Mouse (Mus musculus) midbrain, embryonic 14.5 days (tissue): ENCODE data around the gene C530008M17Rik. TPM values are rescaled to one million over a fixed set of nuclear protein-coding genes. Genes with fewer than 3 reads are reported as not detected.
A peak's percentile ranks its signal among the peaks of the same experiment; 100 is the strongest.

Source experiments
- ATAC-seq: fragments of 200-750 bp; cut with Nextera tagmentation; 2 replicates; pipeline ENCODE4 v1.8.0; 2017; ENCODE audit warnings: moderate number of reproducible peaks, moderate library complexity; ENCODE audit not compliant: low FRiP score, low TSS enrichment
- DNase-seq: peaks from one replicate; pipeline ENCODE4 v3.0.0-alpha.2; 2015
- H3K27ac ChIP-seq: fragments of 300-500 bp; sonication (generic); replicated peaks from 2 replicates; pipeline ENCODE4 v1.5.1; 2014; ENCODE audit warnings: mild to moderate bottlenecking, low read depth, low read length, moderate library complexity
- H3K27me3 ChIP-seq: fragments of 300-500 bp; sonication (generic); 2 replicates; pipeline ENCODE4 v1.6.1; 2014; ENCODE audit warnings: low read length, control low read depth, mixed read lengths; ENCODE audit not compliant: control insufficient read depth, insufficient read depth
- H3K36me3 ChIP-seq: fragments of 300-500 bp; sonication (generic); 2 replicates; pipeline ENCODE4 v1.6.1; 2014; ENCODE audit warnings: low read length, control low read depth; ENCODE audit not compliant: control insufficient read depth, insufficient read depth
- H3K4me1 ChIP-seq: fragments of 300-500 bp; sonication (generic); 2 replicates; pipeline ENCODE4 v1.6.1; 2014; ENCODE audit warnings: mild to moderate bottlenecking, antibody characterized with exemption, low read length, control low read depth; ENCODE audit not compliant: control insufficient read depth, insufficient read depth
- H3K4me2 ChIP-seq: fragments of 300-500 bp; sonication (generic); 2 replicates; pipeline ENCODE4 v1.6.1; 2014; ENCODE audit warnings: mild to moderate bottlenecking, low read length, moderate library complexity
- H3K4me3 ChIP-seq: fragments of 300-500 bp; sonication (generic); replicated peaks from 2 replicates; pipeline ENCODE4 v1.5.1; 2014; ENCODE audit warnings: low read depth, low read length
- H3K9ac ChIP-seq: fragments of 300-500 bp; sonication (generic); replicated peaks from 2 replicates; pipeline ENCODE4 v1.6.1; 2014; ENCODE audit warnings: mild to moderate bottlenecking, low read length, moderate library complexity
- H3K9me3 ChIP-seq: fragments of 300-500 bp; sonication (generic); 2 replicates; pipeline ENCODE4 v1.6.1; 2016; ENCODE audit warnings: low read length, control low read depth, mixed read lengths; ENCODE audit not compliant: control insufficient read depth
- WGBS: fragments of 180-500 bp; shearing (Covaris S2); extraction: QIAGEN DNeasy Blood & Tissue Kit; methylation state at CpG from one replicate; pipeline ENCODE4 v1.1.7; 2014; 5-methylcytosine and 5-hydroxymethylcytosine counted together
- polyA plus RNA-seq: library from polyadenylated mRNA; unstranded; fragments of >200 nt; fragmentation: Nextera tagmentation; extraction: Ambion mirVana; gene quantifications from 2 replicates; pipeline ENCODE4 v1.2.1, GENCODE M21; 2014

The C530008M17Rik gene
- polyA plus RNA-seq, 1 experiment from 2014 or later: 60.0 TPM

GRCm38 (mm10) chr5:76659958-76660635 lies 3.8 kb downstream of the C530008M17Rik start:
- ATAC-seq (no peak), DNase-seq (no peak)
- Histone ChIP-seq H3K9me3 (no peaks in the 10 kb centered on the region), H3K27me3 (no peaks in the 10 kb centered on the region), H3K4me2 (peak overlapping the region; percentile 86), H3K36me3 (no peaks in the 10 kb centered on the region), H3K9ac (no peak overlapping the region), H3K4me1 (peaks cover 32% of the 10 kb centered on the region), H3K27ac (no peak overlapping the region), H3K4me3 (no peak overlapping the region; the same call in 1 of the 2 replicates)
- 86% methylated on average over 8 of the region's 8 CpGs for WGBS

GRCm38 (mm10) chr5:76661310-76661709 lies 5.0 kb downstream of the C530008M17Rik start:
- Histone ChIP-seq H3K4me2 (no peak overlapping the region), H3K9me3 (no peaks in the 10 kb centered on the region), H3K9ac (no peak overlapping the region), H3K4me1 (peaks cover 43% of the 10 kb centered on the region), H3K36me3 (no peaks in the 10 kb centered on the region), H3K27me3 (no peaks in the 10 kb centered on the region), H3K4me3 (no peak overlapping the region), H3K27ac (no peak overlapping the region)
- ATAC-seq: no peak
- no peak for DNase-seq
- 96% methylated on average over 4 of the region's 4 CpGs for WGBS

- Histone ChIP-seq H3K4me2 (no peak overlapping the region), H3K4me1 (peaks cover 44% of the 10 kb centered on the region), H3K4me3 (no peak overlapping the region), H3K27ac (peak overlapping the region; percentile 57), H3K9me3 (no peaks in the 10 kb centered on the region), H3K36me3 (no peaks in the 10 kb centered on the region), H3K27me3 (no peaks in the 10 kb centered on the region), H3K9ac (no peak overlapping the region)
- DNase-seq (no peak), ATAC-seq (no peak)
- WGBS: 66% methylated on average over 7 of the region's 7 CpGs
These were observed 8.6 kb downstream of the C530008M17Rik start for GRCm38 (mm10) chr5:76664936-76665335.

GRCm38 (mm10) chr5:76665421-76665820 lies 9.1 kb downstream of the C530008M17Rik start:
- Histone ChIP-seq H3K4me2 (peak overlapping the region; percentile 22; the same call in 1 of the 2 replicates), H3K36me3 (no peaks in the 10 kb centered on the region), H3K27ac (peak overlapping the region; percentile 79), H3K9ac (0 out of 2 replicates have a peak overlapping the region, but pooled peaks have one; percentile 26), H3K27me3 (no peaks in the 10 kb centered on the region), H3K4me3 (no peak overlapping the region), H3K9me3 (no peaks in the 10 kb centered on the region), H3K4me1 (peaks cover 39% of the 10 kb centered on the region)
- DNase-seq (peak; percentile 73), ATAC-seq (peak; percentile 79; the same call in 1 of the 2 replicates)
- 12% methylated on average over 7 of the region's 7 CpGs for WGBS

GRCm38 (mm10) chr5:76666026-76666756 lies 9.9 kb downstream of the C530008M17Rik start:
- Histone ChIP-seq H3K36me3 (no peaks in the 10 kb centered on the region), H3K27me3 (no peaks in the 10 kb centered on the region), H3K27ac (peak overlapping the region; percentile 79; the same call in 1 of the 2 replicates), H3K9ac (no peak overlapping the region), H3K4me1 (peaks cover 32% of the 10 kb centered on the region), H3K4me3 (no peak overlapping the region), H3K9me3 (no peaks in the 10 kb centered on the region), H3K4me2 (no peak overlapping the region)
- WGBS: 46% methylated on average over 6 of the region's 6 CpGs
- ATAC-seq (peak; percentile 41; the same call in 1 of the 2 replicates), DNase-seq (no peak)

- no peak overlapping the region for H3K4me2 ChIP-seq
- H3K4me1 ChIP-seq: peaks cover 29% of the 10 kb centered on the region
- H3K9me3 ChIP-seq: no peaks in the 10 kb centered on the region
- WGBS: 48% methylated on average over 5 of the region's 5 CpGs
- DNase-seq (no peak), ATAC-seq (no peak)
- H3K36me3 ChIP-seq: no peaks in the 10 kb centered on the region
- H3K4me3 ChIP-seq: no peak overlapping the region
- no peak overlapping the region for H3K9ac ChIP-seq
- H3K27ac ChIP-seq: no peak overlapping the region
- no peaks in the 10 kb centered on the region for H3K27me3 ChIP-seq
These were observed 11.8 kb downstream of the C530008M17Rik start for GRCm38 (mm10) chr5:76668118-76668517.

GRCm38 (mm10) chr5:76668547-76668946 lies 12.2 kb downstream of the C530008M17Rik start:
- Histone ChIP-seq H3K4me1 (peaks cover 29% of the 10 kb centered on the region), H3K36me3 (no peaks in the 10 kb centered on the region), H3K9ac (no peak overlapping the region), H3K4me3 (no peak overlapping the region), H3K27me3 (no peaks in the 10 kb centered on the region), H3K9me3 (no peaks in the 10 kb centered on the region), H3K27ac (0 out of 2 replicates have a peak overlapping the region, but pooled peaks have one; percentile 13), H3K4me2 (no peak overlapping the region)
- ATAC-seq: no peak
- WGBS: 96% methylated on average over 5 of the region's 5 CpGs
- no peak for DNase-seq

- DNase-seq (no peak), ATAC-seq (no peak)
- peaks cover 19% of the 10 kb centered on the region for H3K4me1 ChIP-seq
- WGBS: 96% methylated on average over 10 of the region's 10 CpGs
- no peak overlapping the region for H3K27ac ChIP-seq
- H3K4me3 ChIP-seq: no peak overlapping the region
- H3K4me2 ChIP-seq: no peak overlapping the region
- no peaks in the 10 kb centered on the region for H3K36me3 ChIP-seq
- H3K9me3 ChIP-seq: no peaks in the 10 kb centered on the region
- no peaks in the 10 kb centered on the region for H3K27me3 ChIP-seq
- no peak overlapping the region for H3K9ac ChIP-seq
These were observed 13.9 kb downstream of the C530008M17Rik start for GRCm38 (mm10) chr5:76670183-76670582.
